Mouse (Mus musculus): Measurements from ENCODE around the gene Fxyd1. TPM values are rescaled to one million over a fixed set of nuclear protein-coding genes. Genes with fewer than 3 reads are reported as not detected.

Gene Fxyd1
- polyA plus RNA-seq (2012; rRNA removed): 218 and 301 TPM in 2 replicates

DNA sequence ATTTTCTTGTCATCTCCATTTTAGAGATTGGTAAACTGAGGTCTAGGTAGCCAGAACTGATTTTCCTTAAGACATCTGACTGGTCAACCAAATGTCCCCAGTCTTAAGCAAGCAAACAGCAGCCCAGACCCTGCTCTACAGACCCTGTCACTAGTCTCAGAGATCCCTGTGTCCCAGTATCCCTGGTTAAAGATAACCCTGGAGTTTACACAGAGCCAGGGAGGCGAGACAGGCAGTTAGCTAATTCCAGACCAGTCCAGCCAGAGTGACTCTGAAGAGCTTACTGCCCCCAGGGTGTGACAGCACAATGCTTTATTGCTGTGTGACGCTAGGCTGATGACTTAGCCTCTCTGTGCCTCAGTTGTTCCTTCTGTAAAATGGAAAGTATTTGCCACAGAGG lies at the start of gene Fxyd1:
Gene Fxyd1 (minus strand): TSS at position 129 of the 400 bp plus-strand sequence.
- no peak for DNase-seq (ENCODE audit: low read depth)

DNA sequence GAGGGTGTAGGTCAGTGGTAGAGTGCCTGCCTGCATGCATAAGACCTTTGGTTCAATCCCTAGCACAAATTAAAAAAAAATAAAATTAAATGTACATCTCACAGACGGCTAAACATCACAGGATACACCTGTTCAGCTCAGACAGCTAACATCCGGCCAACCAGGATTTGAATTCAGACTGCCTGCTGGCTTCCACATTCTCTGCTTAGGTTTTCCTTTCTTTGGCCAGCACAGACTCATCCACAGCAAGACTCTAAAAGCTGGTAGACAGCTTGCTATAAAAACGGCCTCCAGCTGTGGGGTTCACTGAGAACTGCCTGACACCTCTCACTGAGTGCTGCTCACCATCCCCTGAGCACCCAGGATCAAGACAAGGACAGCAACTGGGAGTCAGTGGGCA lies 49.2 kb upstream of the Fxyd1 start:
- no peak for DNase-seq (ENCODE audit: low read depth)

DNA sequence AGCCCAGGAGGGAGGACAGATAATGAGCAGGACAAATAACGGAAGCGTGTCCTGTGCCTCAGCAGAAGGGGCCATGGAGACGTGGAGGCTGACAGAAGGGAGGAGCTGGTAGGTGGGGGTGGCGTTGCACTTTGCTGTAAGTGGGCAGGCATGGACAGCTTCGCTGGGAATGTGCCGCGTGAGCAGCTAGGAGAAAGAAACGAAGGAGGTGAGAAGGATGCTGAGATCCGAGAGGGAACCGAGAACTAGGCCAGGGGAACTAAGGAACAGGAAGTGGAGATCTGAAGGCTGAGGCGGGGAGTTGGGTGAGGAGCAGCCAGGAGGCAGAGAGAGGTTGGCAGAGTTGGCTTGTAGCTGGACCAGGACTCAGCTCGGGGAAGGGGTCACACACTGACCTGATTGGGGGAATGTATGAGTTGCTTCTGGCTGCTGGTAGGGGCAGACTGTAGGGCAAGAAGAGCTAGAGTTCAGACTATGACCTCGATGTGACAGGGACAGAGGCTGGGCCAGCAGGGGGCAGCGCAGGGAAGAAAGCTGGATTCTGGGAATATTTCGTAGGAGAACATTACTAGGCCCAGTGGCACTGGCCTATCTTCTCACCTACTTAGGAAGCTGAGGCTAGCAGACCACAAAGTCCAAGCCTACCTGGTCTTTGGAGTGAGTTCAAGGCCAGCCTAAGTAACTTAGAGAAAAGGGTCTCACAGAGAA lies 48.2 kb upstream of the Fxyd1 start:
- no peak for DNase-seq (ENCODE audit: low read depth)

DNA sequence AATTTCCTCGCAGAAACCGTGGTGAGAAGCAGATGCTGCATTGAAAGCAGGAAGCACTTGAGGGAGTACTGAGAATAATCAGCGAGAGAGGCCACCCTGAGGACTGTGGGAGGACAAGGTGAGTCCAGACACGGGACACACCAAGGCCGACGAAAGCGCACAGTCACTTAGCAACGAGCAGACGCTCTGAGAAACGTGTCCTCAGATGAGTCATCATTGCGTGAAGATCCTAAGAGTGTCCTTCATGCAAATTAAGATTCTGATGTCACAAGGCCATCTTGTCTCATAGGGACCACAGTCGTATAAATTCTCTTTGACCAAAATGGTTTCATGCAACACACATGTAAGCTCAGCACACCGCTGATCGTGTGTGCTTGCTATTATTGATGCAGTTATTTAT lies 43.8 kb upstream of the Fxyd1 start:
- DNase-seq (ENCODE audit: low read depth): no peak

DNA sequence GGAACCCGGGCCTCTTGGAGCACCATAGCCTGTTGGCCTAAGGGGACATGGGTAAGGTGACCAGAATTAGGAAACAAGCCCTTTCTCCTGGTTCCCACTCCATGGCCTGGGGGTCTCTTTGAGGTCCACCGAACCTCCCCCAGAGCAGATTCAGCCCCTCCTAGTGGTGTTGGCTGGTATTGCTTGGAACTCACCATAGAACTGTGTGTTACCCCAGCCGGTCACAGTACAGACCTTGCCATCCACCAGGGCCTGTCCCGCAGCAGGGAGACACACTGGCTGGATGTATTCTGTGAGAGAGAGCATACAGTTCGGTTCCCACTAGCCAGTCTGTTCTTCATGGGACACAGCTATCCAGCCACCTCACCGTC lies 42.6 kb upstream of the Fxyd1 start:
- DNase-seq (ENCODE audit: low read depth): no peak

DNA sequence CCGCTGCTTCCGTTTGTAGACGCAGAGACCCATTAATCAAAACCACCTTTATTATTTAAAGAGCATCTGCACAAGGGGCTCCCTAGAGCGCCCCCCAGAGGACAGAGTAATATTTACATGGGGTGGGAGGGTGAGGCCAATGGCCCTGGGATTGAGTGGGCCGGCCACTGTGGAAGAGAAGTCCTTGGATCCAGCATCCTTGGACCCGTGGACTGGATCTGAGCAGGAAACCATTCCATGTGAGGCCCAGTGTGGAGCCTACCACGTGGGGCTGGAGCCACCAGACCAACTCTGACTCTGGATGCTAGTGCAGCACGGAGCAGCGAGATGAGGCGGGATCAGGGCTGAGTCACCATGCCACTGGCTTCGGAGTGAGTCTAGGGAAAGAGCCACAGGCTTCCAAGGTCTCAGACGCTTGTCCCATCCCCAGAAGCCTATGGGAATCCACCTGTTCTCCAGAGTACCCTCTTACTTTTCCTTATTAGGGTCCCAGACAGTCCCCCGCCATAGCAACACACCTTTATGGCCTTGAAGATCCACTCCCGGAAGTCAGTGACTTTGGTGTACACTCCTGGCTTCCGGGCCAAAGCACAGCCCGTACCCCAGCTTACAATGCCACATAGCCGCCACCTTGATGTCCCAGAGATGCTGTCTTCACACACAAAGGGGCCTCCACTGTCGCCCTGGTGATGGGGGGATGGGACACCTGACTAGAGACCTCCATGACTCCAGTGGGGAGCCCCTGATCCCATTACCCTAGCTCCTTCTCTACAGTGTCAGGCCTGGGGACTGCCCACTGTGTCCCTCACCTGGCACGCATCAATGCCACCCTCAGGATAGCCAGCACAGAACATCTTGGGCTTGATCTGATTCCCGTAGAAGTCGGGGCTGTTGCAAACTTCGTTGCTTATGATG lies 42.0 kb upstream of the Fxyd1 start:
- DNase-seq (ENCODE audit: low read depth): no peak

DNA sequence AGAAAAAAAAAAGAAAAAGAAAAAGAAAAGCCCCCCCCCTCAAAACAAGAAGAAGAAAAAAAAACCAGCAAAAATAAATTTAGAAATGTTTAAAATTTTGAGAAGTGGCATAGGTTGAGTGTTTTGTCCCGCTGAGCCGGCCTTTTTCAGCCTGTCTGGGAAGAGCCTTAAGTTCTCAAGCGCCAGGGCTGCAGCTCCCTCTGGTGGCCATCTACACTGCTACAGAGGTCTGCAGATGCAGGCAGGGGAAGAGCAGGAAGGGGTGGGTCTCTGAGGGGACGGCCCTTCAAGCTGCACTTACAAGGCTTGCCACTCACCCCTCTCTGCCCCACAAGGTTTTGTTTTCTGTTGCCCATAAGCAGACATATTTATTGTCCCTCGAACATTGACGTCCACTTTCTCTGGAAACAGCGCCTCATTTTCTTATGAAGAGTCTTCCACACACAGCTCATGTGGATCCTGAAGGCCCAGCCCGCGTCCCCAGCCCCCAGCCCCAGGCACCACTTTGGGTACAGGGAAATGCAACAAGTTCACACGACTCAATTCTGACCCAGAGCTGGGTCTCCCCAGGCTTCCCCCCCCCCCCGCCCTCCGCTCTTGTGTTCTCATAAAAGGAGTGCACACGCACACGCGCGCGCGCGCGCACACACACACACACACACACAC lies 40.7 kb upstream of the Fxyd1 start:
- no peak for DNase-seq (ENCODE audit: low read depth)

DNA sequence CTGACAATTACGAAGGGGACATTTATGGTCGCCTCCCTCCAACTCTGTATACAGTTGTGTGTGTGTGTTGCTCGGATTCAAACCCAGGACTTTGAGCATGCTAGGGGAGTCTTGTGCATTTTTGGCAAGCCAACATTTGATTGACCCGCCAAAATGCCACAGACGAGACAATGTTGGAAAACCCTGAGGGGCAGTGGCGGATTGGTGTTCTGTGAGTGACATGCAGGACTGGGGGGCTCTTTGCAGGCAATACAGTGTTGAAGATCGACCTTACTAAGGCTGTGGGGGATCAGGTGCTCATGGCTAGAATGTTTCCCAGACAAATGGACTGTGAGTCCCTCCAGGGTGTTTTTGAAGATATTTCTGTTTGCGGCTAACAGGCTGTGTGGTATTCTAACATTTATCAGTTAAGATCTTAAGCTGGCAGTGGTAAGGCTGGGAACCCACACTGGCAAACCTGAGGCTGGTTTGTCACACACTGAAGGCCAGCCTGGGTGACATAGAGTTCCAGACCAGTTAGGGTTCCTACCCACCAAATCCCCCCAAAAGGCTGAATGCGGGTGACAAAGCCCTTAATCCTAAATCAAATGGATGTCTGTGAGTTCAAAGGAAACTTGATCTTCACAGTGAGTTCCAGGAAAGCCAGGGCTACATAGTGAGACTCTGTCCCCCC lies 40.0 kb upstream of the Fxyd1 start:
- no peak for DNase-seq (ENCODE audit: low read depth)

DNA sequence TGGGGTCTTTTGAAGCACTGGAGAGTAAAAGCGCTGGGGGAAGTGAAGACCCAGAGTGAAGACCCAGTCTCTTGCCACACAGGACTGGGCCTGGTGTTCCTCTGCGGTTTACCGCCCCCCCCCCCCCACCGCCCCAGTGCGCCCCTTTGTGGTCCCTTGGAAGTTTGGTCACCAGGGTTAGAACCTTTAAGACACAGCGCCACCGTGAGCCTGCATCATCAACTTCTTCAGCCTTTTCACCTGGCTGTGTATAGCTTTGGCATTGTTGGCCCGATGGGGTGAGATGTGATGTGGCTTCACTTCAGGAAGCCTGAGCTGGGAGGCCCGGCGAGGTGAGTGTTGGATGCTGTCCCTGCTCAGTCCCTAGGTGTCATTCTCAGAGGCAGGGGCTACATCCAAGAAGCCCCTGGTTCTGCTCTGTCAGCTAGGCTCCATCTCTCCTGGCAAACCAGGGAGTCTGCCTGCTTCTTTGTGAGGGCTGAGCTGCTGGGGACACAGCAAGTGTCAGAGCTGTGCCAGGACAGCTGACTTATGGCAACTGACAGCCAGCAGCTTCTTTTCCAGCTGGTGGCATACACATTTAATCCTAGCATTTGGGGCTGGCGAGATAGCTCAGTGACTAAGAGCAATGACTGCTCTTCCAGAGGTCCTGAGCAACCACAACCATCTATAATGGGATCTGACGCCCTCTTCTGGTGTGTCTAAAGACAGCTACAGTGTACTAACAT lies 37.9 kb upstream of the Fxyd1 start:
- DNase-seq (ENCODE audit: low read depth): no peak

DNA sequence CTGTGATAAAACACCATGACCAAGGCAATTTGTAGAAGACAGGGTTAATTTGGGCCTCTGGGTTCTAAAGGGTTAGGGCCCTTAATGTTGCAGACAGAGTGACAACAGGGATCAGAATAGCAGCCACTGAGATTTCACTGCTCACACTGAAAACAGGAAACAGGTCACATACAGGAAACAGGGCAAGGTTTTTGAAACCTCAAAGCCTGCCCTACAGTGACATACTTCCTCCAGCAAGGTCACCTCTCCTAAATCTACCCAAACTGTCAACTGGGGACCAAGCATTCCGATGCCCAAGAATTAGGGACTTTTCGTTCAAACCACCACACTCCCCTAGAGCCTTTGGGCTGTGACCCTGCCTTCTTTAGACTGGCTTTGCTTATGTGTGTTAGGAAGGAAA lies 32.7 kb upstream of the Fxyd1 start:
- DNase-seq (ENCODE audit: low read depth): no peak

DNA sequence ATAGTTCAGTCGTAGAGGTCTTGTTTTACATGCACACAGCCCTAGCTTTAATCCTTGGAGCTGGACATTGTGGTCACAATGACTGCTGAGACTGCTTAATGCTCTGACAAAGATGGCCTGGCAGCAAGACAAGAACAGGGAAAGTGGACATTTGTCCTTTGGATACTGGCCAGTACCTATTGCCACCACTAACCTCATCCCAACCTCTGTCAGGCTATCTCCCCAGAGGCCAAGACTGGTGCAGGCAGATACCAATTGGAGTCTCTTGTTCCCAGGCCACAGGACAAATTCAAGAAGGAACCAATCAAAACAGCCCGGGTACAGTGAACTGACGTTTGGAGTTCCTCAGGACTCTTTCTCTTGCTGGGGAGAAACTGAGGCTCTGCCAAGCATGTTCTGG lies 31.2 kb upstream of the Fxyd1 start:
- no peak for DNase-seq (ENCODE audit: low read depth)

DNA sequence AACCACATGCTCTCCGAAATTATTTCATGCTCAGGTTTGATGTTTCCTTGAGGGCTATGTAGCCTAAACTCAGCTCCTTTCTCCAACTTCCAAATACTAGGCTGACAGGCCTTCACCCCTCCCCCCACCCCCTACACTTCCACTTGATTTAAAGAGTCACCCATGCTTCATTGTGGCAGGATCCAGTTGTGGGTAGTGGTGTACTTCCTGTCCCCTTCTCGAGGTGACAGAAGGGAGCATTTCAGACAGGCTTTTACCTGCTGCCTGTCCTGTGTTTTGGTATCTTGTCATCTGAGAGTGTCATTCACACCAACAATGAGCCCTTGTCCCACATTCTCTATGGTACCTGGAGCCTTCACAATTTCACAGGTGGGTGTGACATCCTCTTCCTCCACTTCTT lies 30.3 kb upstream of the Fxyd1 start:
- no peak for DNase-seq (ENCODE audit: low read depth)

DNA sequence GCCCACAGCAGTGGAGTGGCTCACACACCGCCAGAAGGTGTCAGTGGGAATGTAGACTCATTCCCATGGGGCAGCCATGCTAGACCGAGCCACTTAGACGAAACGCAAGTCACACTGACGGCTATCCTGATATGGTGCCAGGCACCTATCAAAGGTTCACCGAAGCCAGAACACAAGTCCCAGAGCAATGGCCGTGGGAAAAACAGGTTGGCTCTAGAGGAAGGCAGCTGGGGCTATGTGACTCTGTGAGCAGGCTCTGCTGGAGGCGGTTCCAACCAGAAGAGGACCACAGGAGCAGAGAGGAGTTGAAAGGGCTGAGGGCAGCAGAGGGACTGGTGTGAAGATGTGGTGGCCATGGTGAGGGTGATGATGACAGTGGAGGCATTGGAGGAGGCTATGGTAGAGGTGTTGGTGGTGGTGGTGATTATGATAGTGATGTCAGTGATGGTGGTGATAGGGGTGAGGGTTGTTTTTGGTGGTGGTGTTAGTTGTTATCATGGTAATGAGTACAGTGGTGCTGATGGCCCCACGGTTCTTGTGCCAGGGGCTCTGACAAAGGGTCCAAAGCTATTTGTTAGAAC lies 29.3 kb upstream of the Fxyd1 start:
- no peak for DNase-seq (ENCODE audit: low read depth)

DNA sequence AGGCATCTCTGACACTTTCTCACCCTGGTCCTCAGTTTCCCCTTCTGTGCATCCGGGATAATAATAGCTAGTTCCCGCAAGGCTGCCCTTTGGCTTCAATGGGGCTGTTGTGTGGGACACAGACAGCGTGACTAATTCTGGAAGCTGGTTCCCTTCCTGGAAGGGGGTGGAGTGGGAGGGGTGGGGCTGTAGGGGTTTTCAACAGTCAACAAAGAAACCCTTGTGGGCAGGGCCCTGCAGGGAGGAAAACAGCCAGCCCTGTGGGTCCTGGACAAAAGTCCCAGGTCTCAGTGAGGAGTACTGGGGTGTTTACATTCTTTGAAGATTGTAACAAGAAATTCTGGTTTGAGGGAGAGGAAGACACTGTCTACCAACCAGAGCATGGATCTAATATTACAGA lies 28.2 kb upstream of the Fxyd1 start:
- DNase-seq (ENCODE audit: low read depth): no peak

DNA sequence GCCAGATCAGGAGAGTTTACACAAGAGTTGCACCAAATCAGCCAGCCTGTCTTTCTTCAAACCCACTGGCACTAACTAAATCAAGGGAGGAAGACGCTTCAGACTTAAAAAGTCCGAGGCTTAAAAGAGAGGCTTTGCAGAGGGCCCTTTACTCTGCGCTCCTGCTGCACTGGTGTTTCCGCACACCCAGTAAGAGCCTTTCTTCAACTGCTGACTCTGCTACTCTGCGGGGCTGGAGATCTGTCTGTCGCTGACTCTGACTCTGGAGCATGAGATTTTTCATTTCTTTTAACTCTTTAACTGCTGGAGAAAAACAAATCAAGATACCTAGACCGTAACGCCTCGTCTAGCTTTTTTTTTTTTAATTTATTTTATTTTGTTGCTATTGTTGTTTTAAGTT lies 27.1 kb upstream of the Fxyd1 start:
- no peak for DNase-seq (ENCODE audit: low read depth)

DNA sequence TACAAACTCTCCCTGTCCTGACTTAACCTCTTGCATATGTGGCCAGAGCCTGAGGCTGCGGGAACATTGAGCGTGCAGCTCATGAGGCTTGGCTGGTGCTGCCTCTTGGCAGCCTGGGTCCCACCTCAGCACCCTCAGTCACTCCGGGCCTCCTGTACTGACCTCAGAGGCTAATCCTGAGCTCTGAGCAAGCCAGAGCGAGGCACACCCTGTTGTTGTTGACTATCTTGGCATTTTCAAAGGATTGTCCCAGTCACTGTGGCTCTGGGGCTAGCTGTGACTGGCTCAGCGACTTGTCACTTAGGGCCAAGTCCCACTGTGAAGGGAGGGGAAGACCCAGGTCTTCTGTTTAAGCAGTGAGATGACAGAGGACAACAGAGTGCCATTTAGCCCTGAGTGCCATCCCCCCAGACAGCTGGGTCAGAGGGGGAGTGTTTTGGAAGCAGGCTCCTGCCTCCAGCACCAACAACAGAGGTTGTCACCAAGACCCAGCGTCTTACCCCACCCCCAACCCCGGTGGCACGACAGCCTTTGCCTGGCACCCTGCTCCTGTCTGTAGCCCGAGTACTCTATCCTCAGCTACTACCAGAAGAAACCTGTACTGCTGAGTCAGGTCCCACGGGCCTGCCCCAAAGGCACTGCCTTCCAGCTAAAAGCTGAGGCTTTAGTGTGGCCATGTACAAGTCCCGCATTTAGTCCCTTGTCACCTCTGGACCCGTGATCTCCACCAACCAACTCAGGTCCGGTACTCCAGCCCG lies 26.0 kb upstream of the Fxyd1 start:
- DNase-seq (ENCODE audit: low read depth): no peak

DNA sequence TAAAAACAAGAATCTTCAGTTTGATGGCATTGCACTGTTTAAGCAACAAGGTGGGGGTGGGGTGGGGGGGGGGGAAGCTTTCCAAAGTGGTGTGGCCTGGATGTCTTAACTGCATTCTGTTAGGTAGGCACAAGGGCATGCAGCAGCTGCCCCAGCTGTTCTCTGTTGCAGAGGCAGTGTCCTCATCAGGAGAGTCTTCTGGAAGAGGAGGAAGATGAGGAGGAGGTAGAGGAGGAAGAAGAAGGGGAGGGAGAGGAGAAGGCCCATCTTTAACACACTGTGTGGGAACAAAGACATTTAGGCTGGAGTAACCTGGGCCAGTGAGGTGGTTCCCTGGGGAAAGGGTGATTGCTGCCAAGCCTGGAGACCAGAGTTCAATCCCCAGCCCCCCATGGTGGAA lies 25.1 kb upstream of the Fxyd1 start:
- no peak for DNase-seq (ENCODE audit: low read depth)

DNA sequence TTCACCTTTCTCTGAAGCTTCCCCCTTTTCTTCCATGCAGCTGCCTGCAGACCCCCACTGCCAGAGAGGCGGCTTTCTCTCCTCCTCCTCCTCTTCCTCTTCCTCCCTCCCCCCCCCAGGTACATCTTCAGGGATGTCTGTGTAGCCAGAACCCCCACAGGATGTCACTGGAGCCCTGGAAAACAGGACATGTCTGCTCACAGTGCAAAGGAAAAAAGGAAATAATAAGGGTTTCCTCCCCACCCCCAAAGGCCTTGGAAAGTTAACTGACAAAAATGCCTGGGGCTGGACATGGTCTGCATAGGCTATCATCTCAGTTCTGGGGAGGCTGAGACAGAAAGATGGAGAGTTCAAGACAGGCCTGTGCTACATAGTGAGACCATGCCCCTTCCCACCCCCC lies 24.1 kb upstream of the Fxyd1 start:
- no peak for DNase-seq (ENCODE audit: low read depth)

DNA sequence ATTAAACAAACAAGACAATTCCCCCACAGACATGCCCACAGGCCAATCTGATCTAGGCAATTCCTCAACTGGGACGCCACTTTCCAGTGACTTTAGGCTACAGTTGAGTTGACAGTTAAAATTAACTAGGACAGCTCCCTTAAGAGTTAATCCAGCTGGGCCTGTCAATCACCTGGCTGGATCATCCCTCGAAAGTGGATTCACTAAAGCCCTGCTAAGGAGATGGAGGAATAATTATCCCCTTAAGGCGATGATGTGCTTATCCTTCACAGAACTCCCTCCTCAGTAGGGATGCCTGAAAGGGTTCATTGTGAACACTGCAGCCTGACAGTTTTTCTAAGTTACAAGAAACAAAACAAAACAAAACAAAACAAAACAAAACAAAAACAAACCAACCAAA lies 23.6 kb upstream of the Fxyd1 start:
- no peak for DNase-seq (ENCODE audit: low read depth)

DNA sequence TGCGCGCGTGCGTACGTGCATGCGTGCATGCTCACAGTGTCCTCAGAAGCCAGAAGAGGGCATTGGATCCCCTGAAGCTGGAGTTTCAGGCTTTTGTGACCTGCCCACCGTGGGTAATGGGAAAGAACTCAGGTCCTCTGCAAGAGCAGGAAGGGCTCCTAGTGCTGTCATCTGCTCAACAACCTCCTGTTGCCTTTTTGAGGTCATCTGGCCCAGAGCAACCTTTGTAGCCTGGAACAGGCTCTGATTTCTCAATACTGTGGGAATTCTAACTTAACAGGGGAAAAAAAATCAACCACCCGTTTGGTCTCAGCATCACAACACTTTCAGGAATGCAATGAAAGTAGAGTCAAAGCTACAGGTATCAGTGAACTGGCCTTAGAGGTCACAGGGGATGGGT lies 22.7 kb upstream of the Fxyd1 start:
- DNase-seq (ENCODE audit: low read depth): no peak
